Mouse (Mus musculus) gastrocnemius, adult 8-10 months (tissue): ENCODE data around the gene Zswim1. TPM values are rescaled to one million over a fixed set of nuclear protein-coding genes. Genes with fewer than 3 reads are reported as not detected.
A peak's percentile ranks its signal among the peaks of the same experiment; 100 is the strongest.
"Not testable (repeated sequence)": the region's sequence is repeated elsewhere in the genome, so short reads cannot be mapped to it uniquely, and the experiment has no call there.

Source experiments
- DNase-seq, 2 experiments: peaks; one replicate each; pipeline ENCODE4 v3.0.0; 2022; ENCODE audit warnings: low spot score in 2 of 2
- total RNA-seq, 4 experiments: library from RNA; stranded (reverse); gene quantifications; 2 replicates each; pipeline ENCODE4 v1.2.4; 2022

The Zswim1 gene
- total RNA-seq, 4 experiments from 2014 or later: 4.7 to 5.3 (median 5.0) TPM

DNA sequence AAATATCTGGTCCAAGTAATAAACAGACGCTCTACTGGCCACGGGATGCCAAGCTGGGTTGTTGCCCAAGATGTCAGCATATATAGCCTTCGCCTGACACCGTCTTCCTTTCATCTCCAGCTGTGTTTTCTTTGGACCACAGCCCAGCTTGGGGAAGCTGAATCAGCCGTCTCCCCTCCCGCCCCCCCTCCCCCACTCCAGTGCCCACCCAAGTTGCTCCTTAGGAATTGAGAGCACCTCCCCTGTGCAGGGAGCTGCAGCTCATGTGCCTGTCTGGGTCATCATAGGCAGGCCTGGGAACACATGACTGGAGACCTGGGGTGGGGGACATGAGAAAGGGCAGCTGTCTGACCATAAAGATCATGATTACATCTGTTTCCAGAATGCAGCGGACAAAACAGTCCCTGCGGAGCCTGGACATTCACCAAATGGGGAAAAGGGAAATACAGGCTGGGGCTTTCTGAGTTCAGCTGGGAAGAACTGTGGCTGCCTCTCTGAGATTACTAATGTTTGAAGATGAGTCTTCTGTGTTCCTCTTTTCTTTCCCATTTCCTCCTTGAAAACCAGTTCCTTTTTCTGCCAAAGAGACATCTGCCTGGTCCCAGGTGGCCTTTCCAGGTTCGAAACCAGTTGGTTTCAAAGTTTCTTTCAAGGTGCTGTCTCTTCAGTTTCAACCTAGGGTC is 39.8 kb downstream of the Zswim1 start:
- peak in 1 of 2 experiments; percentile 49 for DNase-seq

DNA sequence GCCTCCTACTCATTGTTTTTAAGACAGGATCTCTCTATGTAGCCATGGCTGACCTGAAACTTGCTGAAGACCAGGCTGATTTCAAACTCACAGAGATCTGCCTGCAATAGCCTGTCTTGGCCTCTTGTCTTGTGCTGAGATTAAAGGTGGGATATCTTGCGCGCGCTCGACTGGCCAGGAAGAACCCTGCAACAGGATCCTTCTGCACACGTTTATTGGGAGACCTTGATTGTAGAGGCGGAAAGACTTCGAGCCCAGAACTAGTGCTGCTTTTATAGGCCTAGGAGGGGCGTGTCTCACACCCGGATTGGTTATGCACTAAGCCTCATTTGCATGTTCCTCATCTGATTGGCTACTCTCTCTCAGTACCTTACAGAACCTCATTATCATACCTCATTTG is 40.9 kb downstream of the Zswim1 start:
- DNase-seq: not testable (repeated sequence)

DNA sequence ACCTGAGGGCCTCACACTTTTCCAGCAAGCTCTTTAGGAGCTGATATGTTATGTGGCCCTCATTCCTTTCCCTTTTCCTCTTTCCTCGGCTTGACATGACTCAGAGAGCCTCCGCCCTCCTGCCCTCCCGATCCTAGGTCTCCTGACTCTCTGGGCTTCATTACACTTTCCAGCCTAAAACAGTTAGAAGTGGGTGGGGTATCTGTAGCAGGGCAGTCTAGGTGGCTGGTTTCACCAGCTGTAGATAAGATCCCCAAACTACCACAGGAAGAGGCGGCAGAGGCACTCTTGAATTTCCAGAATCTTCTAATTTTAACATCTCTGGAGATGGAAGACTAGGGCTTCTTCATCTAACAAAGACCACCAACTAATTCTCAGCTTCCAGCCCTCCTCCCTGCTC is 42.1 kb downstream of the Zswim1 start:
- DNase-seq: no peak

DNA sequence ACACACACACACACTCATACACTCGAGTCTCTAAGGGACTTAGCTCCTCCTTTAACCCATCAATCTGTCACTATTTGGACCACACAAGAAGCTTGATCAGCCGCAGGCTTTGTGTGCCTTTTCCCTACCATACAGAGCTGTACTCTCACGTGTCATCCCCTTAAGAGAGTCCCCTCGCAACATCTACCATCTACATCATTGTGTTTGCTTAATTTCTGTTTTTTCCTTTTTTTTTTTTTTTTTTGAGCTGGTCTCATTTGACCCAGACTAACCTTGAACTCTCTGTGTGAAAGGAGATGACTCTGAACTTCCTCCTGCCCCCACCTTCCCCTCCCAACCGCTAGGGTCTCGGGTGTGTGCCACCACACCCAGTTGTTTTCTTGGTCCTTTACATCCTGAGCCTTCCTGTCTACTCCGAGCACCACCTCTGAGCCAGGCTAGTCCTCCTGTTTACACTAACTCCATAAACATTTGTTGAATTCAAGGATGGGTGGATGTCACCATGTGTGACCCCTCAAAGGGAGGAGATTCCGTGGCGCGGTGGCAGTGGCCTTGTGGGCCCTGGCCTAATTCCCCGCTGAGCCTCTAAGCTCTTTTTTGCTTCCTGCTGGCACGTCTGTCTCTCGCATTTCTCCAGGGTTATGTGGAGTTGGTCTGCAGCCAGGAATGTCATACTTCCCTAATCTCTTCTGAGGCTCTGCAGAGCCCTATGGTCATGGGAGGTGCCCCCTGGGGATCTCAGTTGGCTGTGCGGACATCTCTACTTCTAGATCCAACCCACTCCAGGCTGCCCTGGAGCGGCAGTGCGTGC is 44.5 kb downstream of the Zswim1 start:
- peak in 1 of 2 experiments; percentile 47 for DNase-seq

DNA sequence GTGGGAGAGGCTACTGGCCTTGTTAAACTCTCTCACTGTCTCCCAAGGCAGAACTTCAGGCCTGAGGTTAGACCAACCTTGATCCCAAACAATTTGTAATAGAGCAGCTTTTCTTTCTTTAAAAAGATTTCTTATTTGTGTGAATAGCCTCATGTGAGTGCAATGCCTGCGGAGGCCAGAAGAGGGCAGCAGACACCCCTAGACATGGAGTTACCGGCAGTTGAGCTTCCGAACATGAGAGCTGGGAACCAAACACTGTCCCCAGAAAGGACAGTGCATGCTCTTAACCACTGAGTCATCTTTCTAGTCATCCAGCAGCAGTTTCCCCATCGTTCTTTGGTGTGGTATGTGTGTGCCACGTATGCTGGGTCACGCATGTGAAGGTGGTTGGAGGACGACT is 45.1 kb downstream of the Zswim1 start:
- no peak for DNase-seq

DNA sequence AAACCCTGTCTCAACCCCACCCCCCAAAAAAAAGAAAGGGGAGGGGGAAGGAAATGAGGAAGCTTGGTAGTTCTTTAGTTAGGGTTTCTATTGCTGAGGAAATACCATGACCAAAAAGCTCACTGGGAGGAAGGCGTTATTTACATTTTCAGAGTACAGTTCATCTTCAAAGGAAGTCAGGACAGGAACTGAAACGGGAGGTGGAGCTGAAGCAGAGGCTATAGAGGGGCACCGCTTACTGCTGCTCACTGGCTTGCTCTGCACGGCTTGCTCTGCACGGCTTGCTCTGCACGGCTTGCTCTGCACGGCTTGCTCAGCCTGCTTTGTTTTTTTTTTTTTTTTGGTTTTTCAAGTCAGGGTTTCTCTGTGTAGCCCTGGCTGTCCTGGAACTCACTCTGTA is 46.0 kb downstream of the Zswim1 start:
- DNase-seq: no peak

DNA sequence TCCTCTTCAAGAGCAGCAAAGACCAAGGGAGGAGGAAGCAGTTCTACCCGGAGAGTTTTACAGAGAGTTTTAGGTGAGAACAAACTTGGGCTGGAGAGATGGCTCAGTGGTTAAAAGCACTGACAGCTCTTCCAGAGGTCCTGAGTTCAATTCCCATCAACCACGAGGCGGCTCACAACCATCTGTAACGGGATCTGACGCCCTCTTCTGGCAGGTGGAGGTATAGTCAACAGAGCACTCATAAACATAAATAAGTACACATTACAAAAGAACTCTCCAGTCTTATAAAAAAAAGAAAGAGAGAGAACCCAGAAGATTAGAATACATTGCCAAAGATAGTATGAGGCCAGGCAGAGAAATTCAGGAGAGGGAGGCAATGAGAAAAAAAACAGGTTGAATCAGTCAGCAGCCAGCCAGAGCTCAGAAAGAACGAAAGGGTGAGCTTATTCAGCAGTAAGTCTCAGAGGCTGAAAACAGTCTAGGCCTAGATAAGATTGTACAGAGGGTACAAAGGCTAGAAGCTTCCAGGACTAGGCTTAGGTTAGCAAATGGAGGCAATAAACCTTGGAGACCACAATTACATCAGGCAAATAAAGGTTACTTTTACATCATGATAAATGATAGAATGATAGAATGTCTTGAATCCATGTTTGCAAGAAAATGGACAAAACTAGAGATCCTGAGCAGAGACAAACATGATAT is 49.3 kb downstream of the Zswim1 start:
- no peak for DNase-seq

DNA sequence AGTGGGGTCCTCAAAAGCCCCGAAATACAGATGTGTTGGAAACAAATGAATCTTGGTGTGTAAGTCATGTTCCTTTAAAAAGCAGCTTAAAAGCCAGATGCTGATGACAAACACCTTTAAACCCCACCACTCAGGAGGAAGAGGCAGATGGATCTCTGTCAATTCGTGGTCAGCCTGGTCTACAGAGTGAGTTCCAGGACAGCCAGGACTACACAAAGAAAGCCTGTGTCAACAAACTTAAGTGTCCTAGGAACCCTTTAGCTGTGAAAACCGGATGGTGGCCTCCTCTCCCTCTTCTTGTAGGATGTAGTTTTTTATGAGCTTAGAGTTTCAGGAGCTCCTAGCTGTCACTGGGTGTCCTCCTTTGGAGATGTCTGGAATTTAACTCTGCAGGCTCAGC is 51.1 kb downstream of the Zswim1 start:
- no peak for DNase-seq

DNA sequence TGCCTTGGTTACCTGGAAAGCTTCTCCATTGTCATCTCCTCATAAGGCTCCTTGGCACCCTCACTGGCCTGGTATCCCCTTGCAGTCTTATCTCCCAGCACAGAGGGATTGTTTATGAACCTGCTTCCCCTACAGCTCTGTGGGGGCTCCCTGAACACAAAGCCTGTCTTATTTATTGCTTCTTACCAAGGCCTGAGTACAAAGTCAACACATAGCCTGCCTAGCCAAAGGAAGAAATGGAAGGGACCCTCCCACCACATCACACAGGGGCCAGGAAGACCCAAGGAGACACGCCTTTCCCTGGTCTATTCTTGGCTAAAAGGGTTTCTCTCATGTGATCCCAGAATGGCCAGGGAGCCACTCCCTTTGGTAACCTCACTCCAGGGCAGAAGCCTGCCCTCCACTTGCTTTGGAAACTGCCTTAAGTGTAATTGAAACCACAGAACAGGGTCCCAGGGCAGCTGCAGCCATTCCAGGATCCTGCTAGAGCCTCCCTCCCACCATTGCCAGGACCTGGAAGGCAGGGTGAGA is 51.8 kb downstream of the Zswim1 start:
- peak in 1 of 2 experiments; percentile 46 for DNase-seq

DNA sequence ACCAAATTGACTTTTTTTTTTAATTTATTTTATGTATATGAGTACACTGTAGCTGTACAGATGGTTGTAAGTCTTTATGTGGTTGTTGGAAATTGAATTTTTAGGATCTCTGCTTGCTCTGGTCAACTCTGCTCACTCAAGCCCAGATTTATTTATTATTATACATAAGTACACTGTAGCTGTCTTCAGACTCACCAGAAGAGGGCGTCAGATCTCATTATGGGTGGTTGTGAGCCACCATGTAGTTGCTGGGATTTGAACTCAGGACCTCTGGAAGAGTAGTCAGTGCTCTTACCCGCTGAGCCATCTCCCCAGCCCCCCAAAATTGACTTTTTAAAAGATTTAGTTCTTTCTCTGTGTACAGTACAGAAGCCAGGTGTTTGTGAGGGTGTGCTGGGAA is 53.2 kb downstream of the Zswim1 start:
- DNase-seq: not testable (repeated sequence)

Other genes with a start within 250 kb of the Zswim1 start
- not detected for gene Spint3, start 249.2 kb upstream of the Zswim1 start, total RNA-seq
- gene Wfdc6a, start 237.2 kb upstream of the Zswim1 start, total RNA-seq: not detected
- not detected for gene Eppin, start 229.1 kb upstream of the Zswim1 start, total RNA-seq
- not detected for gene Wfdc6b, start 209.2 kb upstream of the Zswim1 start, total RNA-seq
- gene Wfdc8, start 209.1 kb upstream of the Zswim1 start, total RNA-seq: not detected
- gene Wfdc16, start 183.9 kb upstream of the Zswim1 start, total RNA-seq: not detected
- gene Wfdc10, start 166.6 kb upstream of the Zswim1 start, total RNA-seq: not detected
- not detected for gene Wfdc9, start 166.1 kb upstream of the Zswim1 start, total RNA-seq
- gene Wfdc11, start 148.6 kb upstream of the Zswim1 start, total RNA-seq: not detected
- gene Wfdc13, start 137.6 kb upstream of the Zswim1 start, total RNA-seq: not detected
- not detected for gene Spint4, start 124.2 kb upstream of the Zswim1 start, total RNA-seq
- not detected for gene Spint5, start 107.4 kb upstream of the Zswim1 start, total RNA-seq
- not detected for gene Wfdc3, start 76.8 kb upstream of the Zswim1 start, total RNA-seq
- gene Dnttip1, start 76.7 kb upstream of the Zswim1 start, total RNA-seq: 10 to 100 TPM; 15.6 to 21.0 (median 17.7) TPM
- gene Ube2c, start 52.8 kb upstream of the Zswim1 start, total RNA-seq: under 1 TPM in 3 of 4 experiments, not detected in 1; 0.29 to 0.38 (median 0.38) TPM
- over 10,000 TPM; 10,643 to 17,408 (median 13,587) TPM for gene Tnnc2, start 42.7 kb upstream of the Zswim1 start, total RNA-seq
- 10 to 100 TPM; 23.5 to 24.8 (median 24.4) TPM for gene Snx21, start 36.9 kb upstream of the Zswim1 start, total RNA-seq
- gene Acot8, start 17.8 kb upstream of the Zswim1 start, total RNA-seq: 10 to 100 TPM in 1 of 4 experiments, 1 to 10 TPM in 3; 8.1 to 10.9 (median 8.4) TPM
- gene Zswim3, start 17.6 kb upstream of the Zswim1 start, total RNA-seq: 1 to 10 TPM in 3 of 4 experiments, under 1 TPM in 1; 0.90 to 1.7 (median 1.2) TPM
- gene Spata25, start 5.9 kb downstream of the Zswim1 start, total RNA-seq: not detected
- 10 to 100 TPM; 51.1 to 55.7 (median 52.7) TPM for gene Ctsa, start 10.2 kb downstream of the Zswim1 start, total RNA-seq
- 10 to 100 TPM; 39.0 to 44.4 (median 39.5) TPM for gene Neurl2, start 10.8 kb downstream of the Zswim1 start, total RNA-seq
- gene Pltp, start 35.0 kb downstream of the Zswim1 start, total RNA-seq: 10 to 100 TPM in 2 of 4 experiments, 1 to 10 TPM in 2; 8.0 to 19.5 (median 11.9) TPM
- gene Pcif1, start 56.6 kb downstream of the Zswim1 start, total RNA-seq: 10 to 100 TPM; 24.1 to 31.0 (median 27.2) TPM
- 10 to 100 TPM in 1 of 4 experiments, 1 to 10 TPM in 3; 7.7 to 10.6 (median 8.1) TPM for gene Zfp335, start 89.1 kb downstream of the Zswim1 start, total RNA-seq
- under 1 TPM; 0.15 to 0.83 (median 0.58) TPM for gene Mmp9, start 118.1 kb downstream of the Zswim1 start, total RNA-seq
- gene Slc12a5, start 138.1 kb downstream of the Zswim1 start, total RNA-seq: under 1 TPM; 0.31 to 0.40 (median 0.36) TPM
- gene Ncoa5, start 212.2 kb downstream of the Zswim1 start, total RNA-seq: 10 to 100 TPM in 3 of 4 experiments, 1 to 10 TPM in 1; 9.0 to 15.5 (median 10.6) TPM
- under 1 TPM; 0.27 to 0.83 (median 0.55) TPM for gene Cd40, start 232.9 kb downstream of the Zswim1 start, total RNA-seq